Mouse (Mus musculus) forebrain, embryonic 10.5 days (tissue): Measurements from ENCODE around the gene Scarf2. TPM values are rescaled to one million over a fixed set of nuclear protein-coding genes. Genes with fewer than 3 reads are reported as not detected.

Source experiments
- DNase-seq: peaks from one replicate; pipeline ENCODE4 v3.0.0-alpha.2; 2017; ENCODE audit warnings: low spot score; ENCODE audit errors: extremely low spot score
- H3K27ac ChIP-seq: fragments of 300-500 bp; sonication (generic); 2 replicates; pipeline ENCODE4 v1.5.1; 2016; ENCODE audit warnings: mild to moderate bottlenecking
- H3K27me3 ChIP-seq: fragments of 300-500 bp; sonication (generic); 2 replicates; pipeline ENCODE4 v1.6.1; 2016; ENCODE audit warnings: mild to moderate bottlenecking; ENCODE audit not compliant: poor library complexity, severe bottlenecking
- H3K36me3 ChIP-seq: fragments of 300-500 bp; sonication (generic); replicated peaks from 2 replicates; pipeline ENCODE4 v1.6.1; 2016; ENCODE audit warnings: mild to moderate bottlenecking, moderate library complexity
- H3K4me1 ChIP-seq: fragments of 300-500 bp; sonication (generic); 2 replicates; pipeline ENCODE4 v1.6.1; 2016
- H3K4me3 ChIP-seq: fragments of 300-500 bp; sonication (generic); 2 replicates; pipeline ENCODE4 v1.5.1; 2016; ENCODE audit warnings: mild to moderate bottlenecking, moderate library complexity
- H3K9me3 ChIP-seq: fragments of 300-500 bp; sonication (generic); 2 replicates; pipeline ENCODE4 v1.6.1; 2016; ENCODE audit warnings: mild to moderate bottlenecking, moderate library complexity
- WGBS: fragments of 180-500 bp; shearing (Covaris S2); methylation state at CpG from one replicate; pipeline ENCODE4 v1.1.7; 2016; 5-methylcytosine and 5-hydroxymethylcytosine counted together
- polyA plus RNA-seq: library from polyadenylated mRNA; unstranded; fragments of >200 nt; fragmentation: Nextera tagmentation; extraction: Ambion mirVana; gene quantifications from 2 replicates; pipeline ENCODE4 v1.2.1, GENCODE M21; 2016

Scarf2 gene
- polyA plus RNA-seq, 1 experiment from 2014 or later, result 4.1 TPM

GRCm38 (mm10) chr16:17802839-17803674 is 6.0 kb downstream of the Scarf2 start:
- 1% methylated on average over 83 of the region's 83 CpGs for WGBS
- peak overlapping the region; percentile 56; the same call in 1 of the 2 replicates for H3K27ac ChIP-seq
- peaks cover 75% of the 10 kb centered on the region for H3K4me1 ChIP-seq

GRCm38 (mm10) chr16:17803675-17804448 is 6.8 kb downstream of the Scarf2 start:
- peaks cover 99% of the 10 kb centered on the region for H3K27me3 ChIP-seq
- WGBS, result 4% methylated on average over 33 of the region's 33 CpGs
- no peaks in the 10 kb centered on the region for H3K36me3 ChIP-seq
- H3K4me3 ChIP-seq, result peak overlapping the region; percentile 53
- H3K9me3 ChIP-seq, result no peaks in the 10 kb centered on the region
- peak; percentile 33 for DNase-seq
- no peak overlapping the region; the same call in 1 of the 2 replicates for H3K27ac ChIP-seq
- peaks cover 72% of the 10 kb centered on the region for H3K4me1 ChIP-seq

More at GRCm38 (mm10) chr16:17802839-17803674, 6.0 kb downstream of the Scarf2 start:
- H3K9me3 ChIP-seq, result no peaks in the 10 kb centered on the region
- H3K27me3 ChIP-seq, result peaks cover 100% of the 10 kb centered on the region
- H3K36me3 ChIP-seq, result no peaks in the 10 kb centered on the region
- peak overlapping the region; percentile 53 for H3K4me3 ChIP-seq
- DNase-seq, result peak; percentile 49

DNA sequence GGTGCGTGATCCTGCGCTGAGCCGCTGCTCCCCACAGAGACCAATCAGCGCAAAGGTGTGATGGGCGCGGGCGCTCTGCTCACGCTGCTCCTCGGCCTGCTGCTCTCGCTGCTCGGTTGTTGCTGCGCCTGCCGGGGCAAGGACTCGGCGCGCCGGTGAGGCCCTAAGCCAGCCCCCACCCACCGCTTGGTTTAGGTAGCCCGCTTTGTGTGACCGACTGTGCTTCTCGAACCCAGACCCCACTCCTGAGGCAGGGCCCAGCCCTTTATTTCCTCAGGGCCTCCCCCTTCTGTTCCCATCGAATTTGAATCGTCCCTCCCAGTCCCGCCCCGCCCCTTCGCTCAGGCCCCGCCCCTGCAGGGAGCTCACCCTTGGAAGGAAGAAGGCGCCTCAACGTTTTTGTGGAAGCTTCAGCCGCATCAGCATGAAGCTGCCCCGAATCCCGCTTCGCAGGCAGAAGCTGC is 7.4 kb downstream of the Scarf2 start:
- no peaks in the 10 kb centered on the region for H3K36me3 ChIP-seq
- H3K4me3 ChIP-seq, result peak overlapping the region; percentile 53
- H3K27me3 ChIP-seq, result peaks cover 99% of the 10 kb centered on the region
- peaks cover 76% of the 10 kb centered on the region for H3K4me1 ChIP-seq
- WGBS, result under 1% methylated on average over 33 of the region's 33 CpGs
- H3K9me3 ChIP-seq, result no peaks in the 10 kb centered on the region
- no peak overlapping the region; the same call in 1 of the 2 replicates for H3K27ac ChIP-seq
- peak; percentile 73 for DNase-seq

DNA sequence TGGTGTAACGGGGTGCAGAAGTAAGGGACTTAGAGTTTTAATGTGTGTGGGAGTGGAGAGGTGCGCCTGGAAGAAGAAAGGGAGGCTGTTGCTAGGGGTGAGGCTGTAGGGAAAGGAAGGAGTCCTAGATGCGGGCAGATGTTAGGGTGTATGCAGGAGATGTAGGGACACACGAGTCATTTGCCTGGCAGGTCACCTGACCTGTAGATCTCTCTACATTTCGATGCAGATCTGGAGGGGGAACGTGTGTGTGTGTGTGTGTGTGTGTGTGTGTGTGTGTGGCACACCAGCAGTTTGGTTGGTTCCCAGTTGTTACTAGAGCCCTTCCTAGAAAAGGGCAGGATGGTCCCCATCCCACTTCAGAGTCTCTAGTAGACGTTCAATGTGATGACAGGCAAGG is 7.9 kb downstream of the Scarf2 start:
- Histone ChIP-seq H3K36me3 (no peaks in the 10 kb centered on the region), H3K9me3 (no peaks in the 10 kb centered on the region), H3K27ac (no peak overlapping the region), H3K4me3 (peak overlapping the region; percentile 53), H3K27me3 (peaks cover 99% of the 10 kb centered on the region), H3K4me1 (peaks cover 80% of the 10 kb centered on the region)
- 11% methylated on average over 7 of the region's 7 CpGs for WGBS
- peak; percentile 20 for DNase-seq

DNA sequence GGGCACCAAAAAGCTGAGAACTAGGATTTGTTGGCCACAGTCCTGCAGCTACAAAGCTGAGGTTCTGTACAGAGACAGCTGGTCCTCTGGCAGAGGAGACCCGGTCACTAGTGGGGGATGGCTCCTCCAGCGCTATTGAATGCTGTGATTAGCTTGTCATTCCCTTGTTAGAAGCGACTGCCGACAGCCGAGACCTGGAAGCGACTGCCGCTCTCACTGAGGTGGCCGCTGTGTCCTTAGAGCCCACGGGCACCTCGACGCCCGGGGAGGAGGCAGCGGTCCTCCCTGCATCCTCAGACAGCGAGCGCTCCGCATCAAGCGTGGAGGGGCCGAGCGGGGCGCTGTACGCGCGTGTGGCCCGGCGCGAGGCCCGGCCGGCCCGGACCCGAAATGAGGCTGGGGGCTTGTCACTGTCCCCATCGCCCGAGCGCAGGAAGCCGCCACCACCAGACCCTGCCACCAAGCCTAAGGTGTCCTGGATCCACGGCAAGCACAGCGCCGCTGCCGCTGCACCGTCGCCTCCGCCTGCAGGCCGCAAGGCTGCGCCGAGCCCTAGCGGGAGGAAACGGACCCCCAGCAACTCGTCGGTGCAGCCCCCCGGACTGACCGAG is 9.6 kb downstream of the Scarf2 start:
- WGBS, result 2% methylated on average over 50 of the region's 50 CpGs
- peak; percentile 64 for DNase-seq
- H3K4me1 ChIP-seq, result peaks cover 78% of the 10 kb centered on the region

DNA sequence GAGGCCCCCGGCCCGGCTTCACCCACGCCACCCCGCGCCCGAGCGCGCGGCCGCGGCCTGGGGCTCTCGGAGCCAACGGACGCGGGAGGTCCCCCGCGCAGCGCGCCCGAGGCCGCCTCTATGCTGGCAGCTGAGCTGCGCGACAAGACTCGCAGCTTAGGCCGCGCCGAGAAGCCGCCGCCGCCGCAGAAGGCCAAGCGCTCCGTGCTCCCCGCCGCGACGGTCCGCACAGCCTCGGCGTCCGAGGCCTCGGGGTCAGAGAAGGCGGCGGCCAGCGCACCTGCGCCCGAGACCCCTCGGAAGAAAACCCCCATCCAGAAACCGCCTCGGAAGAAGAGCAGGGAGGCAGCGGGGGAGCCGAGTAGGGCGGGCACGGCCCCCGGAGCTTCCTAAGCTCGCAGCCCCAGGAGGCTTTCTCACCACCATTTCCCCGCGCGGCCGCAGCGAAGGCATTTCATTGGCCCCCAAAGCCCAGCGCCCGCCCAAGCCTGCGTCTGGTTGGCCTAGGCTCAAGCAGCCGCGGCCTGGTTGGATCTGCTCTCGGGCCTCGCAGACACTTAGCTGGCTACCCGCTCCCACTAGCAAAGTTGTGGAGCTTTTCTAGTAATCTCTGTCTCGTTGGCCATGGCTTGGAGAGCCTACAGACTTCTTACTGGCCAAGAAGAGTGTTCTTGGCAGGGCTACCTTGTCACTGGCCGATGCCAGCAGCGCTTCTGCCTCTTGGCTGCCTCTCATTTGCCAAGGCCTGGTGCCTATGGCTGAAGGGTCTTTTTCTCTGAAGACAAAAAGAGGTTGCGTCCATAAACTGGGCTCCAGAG is 10.3 kb downstream of the Scarf2 start:
- Histone ChIP-seq H3K27me3 (peaks cover 94% of the 10 kb centered on the region), H3K9me3 (no peaks in the 10 kb centered on the region), H3K4me3 (peak overlapping the region; percentile 62), H3K27ac (peak overlapping the region; percentile 86), H3K4me1 (peaks cover 72% of the 10 kb centered on the region), H3K36me3 (no peaks in the 10 kb centered on the region)
- 1% methylated on average over 73 of the region's 73 CpGs for WGBS
- DNase-seq, result peak; percentile 89

More for the DNA sequence above, 9.6 kb downstream of the Scarf2 start:
- Histone ChIP-seq H3K4me3 (peak overlapping the region; percentile 62), H3K27ac (peak overlapping the region; percentile 86), H3K36me3 (no peaks in the 10 kb centered on the region), H3K27me3 (peaks cover 98% of the 10 kb centered on the region), H3K9me3 (no peaks in the 10 kb centered on the region)

GRCm38 (mm10) chr16:17809125-17809524 is 12.0 kb downstream of the Scarf2 start:
- Histone ChIP-seq H3K36me3 (no peaks in the 10 kb centered on the region), H3K9me3 (no peaks in the 10 kb centered on the region), H3K27ac (peak overlapping the region; percentile 64), H3K4me1 (peaks cover 54% of the 10 kb centered on the region), H3K27me3 (peaks cover 94% of the 10 kb centered on the region), H3K4me3 (no peak overlapping the region)
- no peak for DNase-seq
- 85% methylated on average over 4 of the region's 4 CpGs for WGBS

DNA sequence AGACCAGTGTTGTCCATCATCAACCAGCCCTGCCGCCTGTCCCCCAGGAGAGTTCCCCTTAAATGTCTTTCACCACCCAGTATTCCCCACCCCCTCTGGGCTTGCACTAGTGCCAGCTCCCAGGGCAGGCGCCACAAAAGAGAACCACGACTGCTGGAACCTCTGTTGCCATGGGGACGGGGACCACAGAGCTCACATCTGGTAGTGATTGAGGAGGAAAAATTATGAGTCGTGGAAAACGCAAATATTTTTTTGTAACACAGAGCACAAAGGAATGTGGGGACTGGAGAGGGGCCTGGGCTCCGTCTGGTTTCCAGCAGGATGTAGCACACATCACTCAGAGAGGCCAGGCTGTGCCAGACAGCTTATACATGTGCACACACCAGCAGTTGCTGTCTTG is 12.6 kb downstream of the Scarf2 start:
- Histone ChIP-seq H3K27me3 (peaks cover 94% of the 10 kb centered on the region), H3K36me3 (no peaks in the 10 kb centered on the region), H3K4me1 (peaks cover 48% of the 10 kb centered on the region), H3K9me3 (no peaks in the 10 kb centered on the region), H3K4me3 (no peak overlapping the region), H3K27ac (peak overlapping the region; percentile 64)
- peak; percentile 44 for DNase-seq
- 29% methylated on average over 7 of the region's 7 CpGs for WGBS

DNA sequence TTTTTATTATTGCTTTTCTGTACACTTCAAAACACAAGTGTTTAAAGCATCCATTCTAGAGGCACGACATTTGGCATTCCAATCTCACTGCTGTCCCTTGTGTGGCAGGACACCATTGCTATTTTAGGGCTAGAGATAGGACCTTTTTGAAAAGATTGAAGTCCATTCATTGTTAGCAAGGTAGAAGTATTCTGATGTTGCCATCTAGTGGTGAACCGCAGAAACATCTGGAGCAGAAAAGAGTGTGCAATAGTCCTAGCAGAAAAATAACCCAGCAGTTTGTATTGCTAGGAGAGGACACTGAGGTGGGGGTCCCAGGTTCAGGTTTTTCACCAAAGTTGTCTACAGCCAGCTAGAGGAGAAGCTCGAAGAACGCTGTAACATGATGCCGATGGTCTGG is 15.0 kb downstream of the Scarf2 start:
- Histone ChIP-seq H3K4me3 (no peak overlapping the region), H3K27me3 (peaks cover 94% of the 10 kb centered on the region), H3K9me3 (no peaks in the 10 kb centered on the region), H3K36me3 (no peaks in the 10 kb centered on the region), H3K27ac (no peak overlapping the region), H3K4me1 (peaks cover 43% of the 10 kb centered on the region)
- 9% methylated on average over 5 of the region's 5 CpGs for WGBS
- DNase-seq, result peak; percentile 30

- H3K27ac ChIP-seq, result no peak overlapping the region
- no peak for DNase-seq
- no peak overlapping the region for H3K4me3 ChIP-seq
- no peaks in the 10 kb centered on the region for H3K9me3 ChIP-seq
- H3K36me3 ChIP-seq, result no peaks in the 10 kb centered on the region
- peaks cover 89% of the 10 kb centered on the region for H3K27me3 ChIP-seq
- H3K4me1 ChIP-seq, result peaks cover 33% of the 10 kb centered on the region
- 62% methylated on average over 4 of the region's 4 CpGs for WGBS
These were observed 16.1 kb downstream of the Scarf2 start for GRCm38 (mm10) chr16:17813173-17813572.

GRCm38 (mm10) chr16:17815411-17816402 is 18.6 kb downstream of the Scarf2 start:
- peak overlapping the region; percentile 67 for H3K4me3 ChIP-seq
- H3K27me3 ChIP-seq, result peaks cover 68% of the 10 kb centered on the region
- H3K4me1 ChIP-seq, result peaks cover 14% of the 10 kb centered on the region
- DNase-seq, result peak; percentile 80
- no peaks in the 10 kb centered on the region for H3K36me3 ChIP-seq
- H3K9me3 ChIP-seq, result no peaks in the 10 kb centered on the region
- H3K27ac ChIP-seq, result peak overlapping the region; percentile 88
- 1% methylated on average over 63 of the region's 63 CpGs for WGBS
